In the genomic region with DNA sequence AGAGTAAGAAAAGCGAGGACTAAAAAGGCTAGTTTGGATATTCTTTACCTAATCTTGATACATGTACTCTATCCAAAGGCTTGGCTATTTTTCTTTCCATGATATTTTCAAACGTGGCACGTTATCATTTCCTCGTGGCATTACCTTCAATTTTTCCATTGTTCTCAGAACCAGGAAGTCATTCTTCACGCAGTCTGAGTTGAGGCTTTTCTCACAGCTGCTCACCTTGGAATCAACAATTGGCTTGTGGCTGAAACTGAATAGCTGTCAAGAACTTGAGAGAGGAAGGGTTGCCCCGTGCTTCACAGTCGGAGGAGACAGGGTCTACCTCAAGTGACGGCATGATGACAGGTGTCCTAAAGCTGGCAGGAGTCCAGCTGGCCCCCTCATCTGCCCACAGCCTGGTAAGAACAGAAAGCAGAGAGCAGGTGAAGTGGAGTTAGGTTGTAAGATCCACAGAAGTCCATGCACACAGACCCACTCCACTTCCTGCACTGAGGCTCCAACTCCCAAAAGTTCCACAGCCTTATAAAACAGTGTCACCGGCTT, we compare ENCODE assay signal across 25 mouse cellular contexts. TPM values are rescaled to one million over a fixed set of nuclear protein-coding genes. Genes with fewer than 3 reads are reported as not detected.
DNase-seq lines count a peak whose midpoint lies in the region; ATAC-seq and TF ChIP-seq lines count a peak whose summit lies in the region.
"Had no signal": no experiment of that assay in that cellular context is flagged by ENCODE, and none has a peak within 500 bp of the region (broad histone marks: within the 10 kb centered on the region; RNA-seq: fewer than 3 reads in every experiment).

No protein-coding gene starts in this region.

- 53% methylated on average over 9 of the region's 9 CpGs for WGBS in liver, embryonic 13.5 days (ENCODE audit: insufficient replicate concordance)
- WGBS in lung, embryonic 16.5 days = 35% methylated on average over 9 of the region's 9 CpGs
- 31% methylated on average over 9 of the region's 9 CpGs for WGBS in lung, postnatal 0 days
- WGBS in stomach, embryonic 14.5 days = 47% methylated on average over 9 of the region's 9 CpGs

- no peaks in the 10 kb centered on the region for H3K9me3 ChIP-seq in liver, embryonic 13.5 days (replicated peaks)
- H3K9me3 ChIP-seq in lung, embryonic 16.5 days (ENCODE audit: control insufficient read depth, low read length) = no peaks in the 10 kb centered on the region
- no peaks in the 10 kb centered on the region for H3K9me3 ChIP-seq in lung, postnatal 0 days (ENCODE audit: low read length)
- no peaks in the 10 kb centered on the region for H3K9me3 ChIP-seq in stomach, embryonic 14.5 days (ENCODE audit: control insufficient read depth, low read depth, low read length)
- H3K9me3 ChIP-seq: heart, embryonic 15.5 days; hindbrain, embryonic 12.5 days; intestine, embryonic 15.5 days; limb, embryonic 13.5 days; midbrain, embryonic 12.5 days; neural tube, embryonic 13.5 days had no signal

- no peak for TF ChIP-seq CTCF in lung, postnatal 0 days (IDR thresholded peaks at IDR 0.05)

- H3K79me2 ChIP-seq in myocyte (ENCODE audit: control insufficient read depth, insufficient read depth) = no peaks in the 10 kb centered on the region

- H3K27ac ChIP-seq in liver, embryonic 13.5 days = peak overlapping the region; percentile 50
- H3K27ac ChIP-seq in lung, embryonic 16.5 days (ENCODE audit: low read length) = peak overlapping the region; percentile 72
- H3K27ac ChIP-seq in lung, postnatal 0 days (ENCODE audit: low read length) = no peak overlapping the region; the same call in 1 of the 2 replicates
- H3K27ac ChIP-seq in stomach, embryonic 14.5 days (ENCODE audit: low read length) = peak overlapping the region; percentile 4; the same call in 1 of the 2 replicates
- H3K27ac ChIP-seq: heart, embryonic 15.5 days; hindbrain, embryonic 12.5 days; hindbrain, postnatal 0 days; intestine, embryonic 15.5 days; limb, embryonic 13.5 days; midbrain, embryonic 12.5 days; neural tube, embryonic 13.5 days had no signal

- no peak overlapping the region for H3K9ac ChIP-seq in liver, embryonic 13.5 days
- no peak overlapping the region for H3K9ac ChIP-seq in lung, embryonic 16.5 days (ENCODE audit: low read length)
- H3K9ac ChIP-seq in lung, postnatal 0 days (replicated peaks; ENCODE audit: low read depth) = no peak overlapping the region
- H3K9ac ChIP-seq in stomach, embryonic 14.5 days (replicated peaks; ENCODE audit: low read depth, low read length) = no peak overlapping the region
- H3K9ac ChIP-seq: heart, embryonic 15.5 days; hindbrain, embryonic 12.5 days; intestine, embryonic 15.5 days; limb, embryonic 13.5 days; midbrain, embryonic 12.5 days; neural tube, embryonic 13.5 days had no signal

- no peak for ATAC-seq in liver, embryonic 13.5 days (ENCODE audit: low read depth)
- no peak for ATAC-seq in lung, embryonic 16.5 days (ENCODE audit: low read depth)
- ATAC-seq in lung, postnatal 0 days = no peak
- ATAC-seq in stomach, embryonic 14.5 days (ENCODE audit: insufficient number of reproducible peaks, insufficient read depth, low FRiP score, low read depth) = no peak
- ATAC-seq: forebrain, embryonic 14.5 days; hindbrain, postnatal 0 days; intestine, embryonic 15.5 days had no signal

- H3K4me2 ChIP-seq in liver, embryonic 13.5 days = no peak overlapping the region
- H3K4me2 ChIP-seq in lung, embryonic 16.5 days (ENCODE audit: low read depth, low read length) = no peak overlapping the region
- no peak overlapping the region for H3K4me2 ChIP-seq in lung, postnatal 0 days (replicated peaks; ENCODE audit: low read depth, low read length)
- H3K4me2 ChIP-seq in myocyte (ENCODE audit: low read depth) = no peak overlapping the region
- no peak overlapping the region for H3K4me2 ChIP-seq in stomach, embryonic 14.5 days (replicated peaks; ENCODE audit: low read depth, low read length)
- H3K4me2 ChIP-seq: heart, embryonic 15.5 days; hindbrain, embryonic 12.5 days; intestine, embryonic 15.5 days; limb, embryonic 13.5 days; midbrain, embryonic 12.5 days; neural tube, embryonic 13.5 days had no signal

- TF ChIP-seq POLR2A in myocyte (IDR thresholded peaks at IDR 0.05; ENCODE audit: insufficient read length, low read depth) = no peak

- H3K4me3 ChIP-seq in liver, embryonic 13.5 days (replicated peaks) = no peak overlapping the region
- H3K4me3 ChIP-seq in lung, embryonic 16.5 days (ENCODE audit: low read length) = no peak overlapping the region
- H3K4me3 ChIP-seq in lung, postnatal 0 days (ENCODE audit: low read depth, low read length) = no peak overlapping the region
- H3K4me3 ChIP-seq in myocyte = no peak overlapping the region
- no peak overlapping the region for H3K4me3 ChIP-seq in stomach, embryonic 14.5 days (ENCODE audit: low read depth, low read length)
- H3K4me3 ChIP-seq: heart, embryonic 15.5 days; hindbrain, embryonic 12.5 days; intestine, embryonic 15.5 days; limb, embryonic 13.5 days; midbrain, embryonic 12.5 days; neural tube, embryonic 13.5 days had no signal

- no peaks in the 10 kb centered on the region for H3K36me3 ChIP-seq in liver, embryonic 13.5 days
- H3K36me3 ChIP-seq in lung, embryonic 16.5 days (ENCODE audit: control insufficient read depth, insufficient read depth, low read length) = no peaks in the 10 kb centered on the region
- H3K36me3 ChIP-seq in lung, postnatal 0 days (ENCODE audit: insufficient read depth, low read length) = no peaks in the 10 kb centered on the region
- H3K36me3 ChIP-seq in myocyte (ENCODE audit: control insufficient read depth, insufficient read depth) = no peaks in the 10 kb centered on the region
- H3K36me3 ChIP-seq in stomach, embryonic 14.5 days (ENCODE audit: control insufficient read depth, insufficient read depth, low read length) = no peaks in the 10 kb centered on the region
- H3K36me3 ChIP-seq: heart, embryonic 15.5 days; hindbrain, embryonic 12.5 days; intestine, embryonic 15.5 days; limb, embryonic 13.5 days; midbrain, embryonic 12.5 days; neural tube, embryonic 13.5 days had no signal

- no peak for DNase-seq in liver, embryonic 13.5 days
- DNase-seq in liver = no peak
- no peak for DNase-seq in lung, postnatal 0 days (ENCODE audit: low spot score)
- no peak for DNase-seq in embryo, embryonic 10 days (ENCODE audit: low spot score)
- no peak for DNase-seq in cerebellum, adult 11 months
- DNase-seq: adrenal gland, postnatal 10 days; B cell, adult 2 months; cerebellum, adult 11-12 months; cerebellum, postnatal 14 days; gastrocnemius, postnatal 14 days; kidney, adult 2 months; kidney, postnatal 4 days; right cerebral cortex, postnatal 4 days; thymus, adult 18-20 months had no signal

- no peak overlapping the region for H3ac ChIP-seq in myocyte (ENCODE audit: control insufficient read depth, insufficient read length)

- TF ChIP-seq EP300 in lung, postnatal 0 days (IDR thresholded peaks at IDR 0.05) = no peak

- H3K4me1 ChIP-seq in liver, embryonic 13.5 days (replicated peaks) = peaks cover 59% of the 10 kb centered on the region
- peaks cover 8% of the 10 kb centered on the region; the same call in 1 of the 2 replicates for H3K4me1 ChIP-seq in lung, embryonic 16.5 days (replicated peaks; ENCODE audit: control insufficient read depth, insufficient read depth, low read length)
- no peaks in the 10 kb centered on the region for H3K4me1 ChIP-seq in lung, postnatal 0 days (ENCODE audit: insufficient read depth, low read depth, low read length)
- H3K4me1 ChIP-seq in stomach, embryonic 14.5 days (ENCODE audit: control insufficient read depth, insufficient read depth, low read length) = no peaks in the 10 kb centered on the region
- H3K4me1 ChIP-seq: hindbrain, embryonic 12.5 days; limb, embryonic 13.5 days; midbrain, embryonic 12.5 days; neural tube, embryonic 13.5 days had no signal

- H3K27me3 ChIP-seq in liver, embryonic 13.5 days = no peaks in the 10 kb centered on the region
- no peaks in the 10 kb centered on the region for H3K27me3 ChIP-seq in lung, embryonic 16.5 days (ENCODE audit: control insufficient read depth, insufficient read depth, low read depth, low read length)
- H3K27me3 ChIP-seq in lung, postnatal 0 days (replicated peaks; ENCODE audit: insufficient read depth, low read length) = no peaks in the 10 kb centered on the region
- no peaks in the 10 kb centered on the region for H3K27me3 ChIP-seq in myocyte (ENCODE audit: control insufficient read depth, insufficient read depth, insufficient read length)
- no peaks in the 10 kb centered on the region for H3K27me3 ChIP-seq in stomach, embryonic 14.5 days (ENCODE audit: control insufficient read depth, insufficient read depth, low read length)
- H3K27me3 ChIP-seq: heart, embryonic 15.5 days; hindbrain, embryonic 12.5 days; intestine, embryonic 15.5 days; limb, embryonic 13.5 days; midbrain, embryonic 12.5 days; neural tube, embryonic 13.5 days had no signal

TF ChIP-seq in myocyte, 11 proteins besides CTCF, POLR2A, EP300 and RAD21:
- TF ChIP-seq MYOG (IDR thresholded peaks at IDR 0.05; ENCODE audit: control insufficient read depth in 1 of 3, insufficient read depth in 1 of 3, insufficient read length in 2 of 3, low read depth in 2 of 3) (peak in 1 of 3 experiments; percentile 73), E2F4 (IDR thresholded peaks at IDR 0.05; ENCODE audit: insufficient read depth) (no peak), MYOD1 (IDR thresholded peaks at IDR 0.05; ENCODE audit: control insufficient read depth in 1 of 3, insufficient read length in 2 of 3, low read depth in 2 of 3) (peak in 2 of 3 experiments; percentile 60 to 75), TCF3 (IDR thresholded peaks at IDR 0.05; ENCODE audit: insufficient read length, low read depth) (no peak)

RNA-seq across cellular contexts. Expression of gene Fam241a, which starts 30.6 kb away (rescaled TPM):
- 47.3 and 55.5 TPM in 2 replicates for polyA plus RNA-seq in liver, embryonic 13.5 days (2015; fragmentation: Nextera tagmentation; extraction: Ambion mirVana)
- 9.0 and 10.7 TPM in 2 replicates for polyA plus RNA-seq in lung, embryonic 16.5 days (2015; fragmentation: Nextera tagmentation; extraction: Ambion mirVana)
- 22.5 and 23.1 TPM in 2 replicates for polyA plus RNA-seq in lung, postnatal 0 days (2015; fragmentation: Nextera tagmentation; extraction: Ambion mirVana)
- polyA plus RNA-seq in myocyte (2012; fragmentation: generic; extraction: Trizol) = 3.6 TPM
- polyA plus RNA-seq in stomach, embryonic 14.5 days (2014; fragmentation: Nextera tagmentation; extraction: Ambion mirVana) = 17.0 and 24.4 TPM in 2 replicates
